Mouse (Mus musculus) right cerebral cortex, postnatal 4 days (tissue): ENCODE measurements around the gene Sumo2.
"Not testable (repeated sequence)": the region's sequence is repeated elsewhere in the genome, so short reads cannot be mapped to it uniquely, and the experiment has no call there.

Source experiments
- DNase-seq: peaks from one replicate; pipeline ENCODE4 v3.0.0-alpha.2; 2022

The Sumo2 gene

DNA sequence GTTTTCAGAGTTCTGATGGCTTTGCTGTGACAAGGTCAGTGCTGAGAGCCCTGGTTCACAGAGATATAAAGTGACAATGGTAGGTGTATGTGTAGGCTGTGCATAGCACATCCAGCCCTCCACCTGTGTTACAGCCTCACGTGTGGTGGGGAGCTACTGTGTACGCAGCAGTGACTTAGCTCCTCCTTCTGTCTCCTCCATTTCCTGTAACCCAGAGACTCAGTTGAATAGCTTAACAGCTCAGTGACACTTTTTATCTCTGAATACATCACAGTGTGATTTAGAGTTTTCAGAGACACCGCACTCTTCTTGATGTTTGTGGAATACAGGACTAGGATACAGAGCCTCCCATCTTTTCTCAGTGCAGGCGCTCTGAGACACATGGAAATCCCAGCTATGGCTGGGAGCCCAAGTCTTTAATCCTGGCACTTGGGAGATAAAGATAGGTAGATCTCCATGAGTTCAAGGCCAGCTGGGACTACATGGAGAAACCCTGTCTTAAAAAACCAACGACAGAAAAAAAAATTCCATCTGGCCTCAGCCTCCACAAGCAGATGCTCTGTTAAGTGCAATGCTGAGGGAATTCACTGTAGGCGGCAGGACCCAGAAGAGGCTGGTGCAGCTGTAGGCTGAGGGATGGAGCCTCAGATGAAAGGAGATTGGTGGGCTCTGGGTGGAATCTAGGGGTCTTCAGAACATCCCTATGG is 54.4 kb downstream of the Sumo2 start:
- DNase-seq = no peak

- DNase-seq = no peak
Observed at GRCm38 (mm10) chr11:115478296-115478938, 57.7 kb downstream of the Sumo2 start.

- not testable (repeated sequence) for DNase-seq
Observed at GRCm38 (mm10) chr11:115477388-115477787, 58.7 kb downstream of the Sumo2 start.

DNA sequence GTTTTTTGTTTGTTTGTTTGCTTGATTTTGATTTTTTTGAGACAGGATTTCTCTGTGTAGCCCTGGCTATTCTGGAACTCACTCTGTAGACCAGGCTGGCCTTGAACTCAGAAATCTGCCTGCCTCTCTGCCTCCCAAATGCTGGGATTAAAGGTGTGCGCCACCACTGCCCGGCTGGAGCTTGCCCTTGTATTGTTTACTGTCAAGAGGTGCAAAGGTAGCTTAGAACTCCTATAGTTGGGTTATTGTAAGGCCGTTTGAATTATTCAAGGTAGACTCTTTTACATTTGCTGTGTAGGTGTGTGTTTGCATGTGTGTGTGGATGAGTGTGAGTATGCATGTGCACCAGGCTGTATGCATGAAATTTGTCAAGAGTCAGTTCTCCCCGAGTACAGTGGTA is 59.4 kb downstream of the Sumo2 start:
- DNase-seq = not testable (repeated sequence)

DNA sequence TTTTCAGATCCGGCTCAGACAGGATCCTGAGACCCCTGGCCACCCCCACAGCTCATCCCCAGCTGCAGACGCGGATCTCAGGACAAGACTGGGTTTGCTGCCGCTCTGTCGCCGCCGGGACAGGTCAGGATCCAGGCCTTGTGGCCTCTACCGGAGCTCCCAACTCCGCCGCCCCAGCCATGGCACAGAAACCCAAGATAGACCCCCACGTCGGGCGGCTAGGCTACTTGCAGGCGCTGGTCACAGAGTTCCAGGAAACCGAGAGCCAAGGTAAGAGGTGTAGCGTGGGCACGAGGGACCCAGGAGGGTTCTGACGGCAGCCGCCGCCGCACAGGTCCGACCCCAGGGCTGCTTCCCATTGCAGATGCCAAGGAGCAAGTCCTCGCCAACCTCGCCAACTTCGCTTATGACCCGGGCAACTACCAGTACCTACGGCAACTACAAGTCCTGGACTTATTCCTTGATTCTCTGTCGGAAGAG is 60.3 kb downstream of the Sumo2 start:
- no peak for DNase-seq

DNA sequence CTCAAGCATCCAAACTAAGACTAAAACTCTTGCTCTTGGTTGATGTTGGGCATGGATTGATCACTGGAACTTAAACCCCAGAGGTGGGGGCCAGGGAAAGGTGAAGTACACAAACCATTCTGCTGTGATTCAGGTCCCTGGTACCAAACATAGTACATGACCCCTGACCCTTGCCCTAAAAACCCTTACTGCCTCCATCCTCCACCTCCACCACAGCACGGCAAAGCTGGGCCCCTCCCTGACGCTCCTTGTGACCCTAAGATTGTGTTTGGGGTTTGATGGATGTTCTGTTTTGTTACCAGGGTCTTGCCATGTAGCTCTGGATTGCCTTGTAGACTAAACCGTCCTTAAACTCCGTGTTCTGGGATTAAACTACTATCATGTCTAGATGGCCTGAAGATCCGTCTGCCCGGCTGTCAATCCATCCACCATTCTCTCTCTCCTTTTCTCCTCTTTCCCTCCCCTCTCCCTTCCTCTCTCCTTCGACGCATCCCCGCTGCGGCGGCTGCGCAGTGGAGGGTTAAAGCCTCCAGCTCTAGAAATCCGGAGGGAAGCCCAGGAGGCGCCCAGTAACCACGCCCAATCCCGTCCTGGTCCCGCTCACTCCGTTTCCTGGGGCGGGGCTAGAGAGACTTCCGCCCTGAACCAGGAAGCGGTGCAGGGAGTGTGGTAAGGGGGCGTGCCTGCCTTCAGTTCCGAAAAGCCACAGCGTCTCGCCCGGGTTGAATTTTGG is 60.9 kb downstream of the Sumo2 start, which contains the start of gene Armc7:
Gene Armc7 (plus strand): TSS at position 643 of the 733 bp plus-strand sequence.
- peak; percentile 88 for DNase-seq

- DNase-seq = peak; percentile 96
Observed at GRCm38 (mm10) chr11:115473626-115474275, 62.3 kb downstream of the Sumo2 start.
